Comparison of ENCODE assay signal across 21 mouse cellular contexts in genomic region chr7:64149337-64149736, GRCm38 (mm10). TPM values are rescaled to one million over a fixed set of nuclear protein-coding genes. Genes with fewer than 3 reads are reported as not detected.
"Had no signal": no experiment of that assay in that cellular context is flagged by ENCODE, and none has a peak within 500 bp of the region (broad histone marks: within the 10 kb centered on the region; RNA-seq: fewer than 3 reads in every experiment).

No protein-coding gene starts in this region.

- H3K9ac ChIP-seq: embryonic facial prominence, embryonic 12.5 days; embryonic facial prominence, embryonic 13.5 days; embryonic facial prominence, embryonic 15.5 days; forebrain, embryonic 12.5 days; forebrain, embryonic 15.5 days had no signal

- H3K4me2 ChIP-seq: embryonic facial prominence, embryonic 12.5 days; embryonic facial prominence, embryonic 13.5 days; embryonic facial prominence, embryonic 15.5 days; forebrain, embryonic 12.5 days; forebrain, embryonic 15.5 days had no signal

- H3K9me3 ChIP-seq: embryonic facial prominence, embryonic 10.5 days; embryonic facial prominence, embryonic 12.5 days; embryonic facial prominence, embryonic 13.5 days; embryonic facial prominence, embryonic 15.5 days; forebrain, embryonic 10.5 days; forebrain, embryonic 12.5 days; forebrain, embryonic 15.5 days; heart, embryonic 10.5 days had no signal

- H3K4me3 ChIP-seq: embryonic facial prominence, embryonic 10.5 days; embryonic facial prominence, embryonic 12.5 days; embryonic facial prominence, embryonic 13.5 days; embryonic facial prominence, embryonic 15.5 days; erythroblast, embryonic 14.5 days; forebrain, embryonic 10.5 days; forebrain, embryonic 12.5 days; forebrain, embryonic 15.5 days; gastrocnemius, adult 2 months; heart, adult 2 months; heart, embryonic 10.5 days had no signal

- ATAC-seq: forebrain, embryonic 14.5 days; forebrain, embryonic 15.5 days had no signal

- H3K27me3 ChIP-seq: embryonic facial prominence, embryonic 12.5 days; embryonic facial prominence, embryonic 13.5 days; embryonic facial prominence, embryonic 15.5 days; forebrain, embryonic 12.5 days; forebrain, embryonic 15.5 days had no signal

- DNase-seq: cerebellum, adult 8-10 months; cerebellum, adult 9-10 months; embryo, embryonic 11 days; gastrocnemius, adult 2 months; gastrocnemius, postnatal 10 days; gastrocnemius, postnatal 14 days; gastrocnemius, postnatal 25 days; gastrocnemius, postnatal 36 days; heart, adult 2 months had no signal

- H3K36me3 ChIP-seq: embryonic facial prominence, embryonic 10.5 days; embryonic facial prominence, embryonic 12.5 days; embryonic facial prominence, embryonic 13.5 days; embryonic facial prominence, embryonic 15.5 days; forebrain, embryonic 10.5 days; forebrain, embryonic 12.5 days; forebrain, embryonic 15.5 days; heart, embryonic 10.5 days had no signal

- H3K4me1 ChIP-seq: embryonic facial prominence, embryonic 10.5 days; embryonic facial prominence, embryonic 12.5 days; embryonic facial prominence, embryonic 13.5 days; embryonic facial prominence, embryonic 15.5 days; forebrain, embryonic 10.5 days; forebrain, embryonic 12.5 days; forebrain, embryonic 15.5 days; heart, embryonic 10.5 days had no signal

- H3K27ac ChIP-seq: embryonic facial prominence, embryonic 10.5 days; embryonic facial prominence, embryonic 12.5 days; embryonic facial prominence, embryonic 13.5 days; embryonic facial prominence, embryonic 15.5 days; forebrain, embryonic 10.5 days; forebrain, embryonic 12.5 days; forebrain, embryonic 15.5 days; gastrocnemius, adult 2 months; heart, adult 2 months; heart, embryonic 10.5 days had no signal

RNA-seq across cellular contexts. Expression of gene Trpm1, which starts 4.3 kb away (rescaled TPM):
- total RNA-seq: granulocyte monocyte progenitor cell, adult 5-6 weeks; heart, adult 2 months had no signal
- polyA plus RNA-seq: cerebellum, adult 2 months had no signal
